Mouse (Mus musculus) bone marrow, adult 2 months (tissue): ENCODE results near the gene Phyhd1. TPM values are rescaled to one million over a fixed set of nuclear protein-coding genes. Genes with fewer than 3 reads are reported as not detected.

Experiments
- H3K27ac ChIP-seq: fragments of 200-500 bp; 2 replicates; pipeline ENCODE4 v1.5.1; 2012; ENCODE audit warnings: low read depth, mild to moderate bottlenecking, control low read depth, inconsistent platforms, low read length; ENCODE audit not compliant: control insufficient read depth, poor library complexity, insufficient read depth
- H3K4me1 ChIP-seq: fragments of 200-500 bp; 2 replicates; pipeline ENCODE4 v1.6.1; 2011; ENCODE audit warnings: low read length; ENCODE audit not compliant: control insufficient read depth, insufficient read depth
- H3K4me3 ChIP-seq: fragments of 200-500 bp; replicated peaks from 2 replicates; pipeline ENCODE3; 2011; ENCODE audit warnings: mild to moderate bottlenecking, low read depth, low read length, control low read depth; ENCODE audit not compliant: control insufficient read depth
- CTCF ChIP-seq: fragments of 200-500 bp; IDR thresholded peaks from 2 replicates; pipeline ENCODE4 v1.5.1; 2011; ENCODE audit warnings: low read length, control low read depth; ENCODE audit not compliant: control insufficient read depth, insufficient read depth
- POLR2A ChIP-seq: fragments of 200-500 bp; IDR thresholded peaks from 2 replicates; pipeline ENCODE4 v1.6.1; 2011; ENCODE audit warnings: low read depth, mild to moderate bottlenecking, control low read depth, low read length, borderline replicate concordance; ENCODE audit not compliant: control insufficient read depth
- whole genome bisulfite sequencing: fragments of 180-500 bp; shearing (Covaris S2); methylation state at CpG from one replicate; pipeline ENCODE4 v1.1.7; 2018; 5-methylcytosine and 5-hydroxymethylcytosine counted together
- polyA plus RNA-seq: library from polyadenylated mRNA; stranded (reverse); fragments of >200 nt; gene quantifications from 2 replicates; pipeline ENCODE4 v1.2.4, GENCODE M21; 2011; ENCODE audit warnings: low replicate concordance; ENCODE audit not compliant: missing spikeins, insufficient read depth, insufficient read length

The Phyhd1 gene
- polyA plus RNA-seq, 1 experiment, result 23.0 TPM

GRCm38 (mm10) chr2:30259131-30260064, 6.6 kb upstream of the Phyhd1 start:
- peaks cover 4% of the 10 kb centered on the region for H3K4me1 ChIP-seq
- 82% methylated on average over 15 of the region's 15 CpGs for WGBS
- no peak for TF ChIP-seq CTCF
- TF ChIP-seq POLR2A, result no peak
- H3K27ac ChIP-seq, result no peak overlapping the region
- H3K4me3 ChIP-seq, result no peak overlapping the region

- no peak overlapping the region for H3K4me3 ChIP-seq
- WGBS, result 83% methylated on average over 4 of the region's 4 CpGs
- H3K27ac ChIP-seq, result no peak overlapping the region
- peaks cover 4% of the 10 kb centered on the region for H3K4me1 ChIP-seq
- no peak for TF ChIP-seq POLR2A
- TF ChIP-seq CTCF, result no peak
Measured at GRCm38 (mm10) chr2:30261064-30261736, 4.8 kb upstream of the Phyhd1 start.

GRCm38 (mm10) chr2:30261921-30262839, 3.8 kb upstream of the Phyhd1 start:
- Histone ChIP-seq H3K27ac (no peak overlapping the region), H3K4me3 (no peak overlapping the region), H3K4me1 (peaks cover 4% of the 10 kb centered on the region)
- 92% methylated on average over 18 of the region's 18 CpGs for WGBS
- TF ChIP-seq CTCF (no peak), POLR2A (no peak)

- TF ChIP-seq POLR2A, result no peak
- no peak for TF ChIP-seq CTCF
- no peak overlapping the region for H3K27ac ChIP-seq
- H3K4me1 ChIP-seq, result peaks cover 4% of the 10 kb centered on the region
- 80% methylated on average over 4 of the region's 4 CpGs for WGBS
- H3K4me3 ChIP-seq, result no peak overlapping the region
Measured at GRCm38 (mm10) chr2:30262840-30263441, 3.1 kb upstream of the Phyhd1 start.

GRCm38 (mm10) chr2:30263811-30264210, 2.2 kb upstream of the Phyhd1 start:
- Histone ChIP-seq H3K4me1 (peaks cover 2% of the 10 kb centered on the region), H3K27ac (no peak overlapping the region), H3K4me3 (no peak overlapping the region)
- WGBS, result 85% methylated on average over 6 of the region's 6 CpGs
- TF ChIP-seq CTCF (no peak), POLR2A (no peak)

GRCm38 (mm10) chr2:30264671-30265519, 1.1 kb upstream of the Phyhd1 start:
- H3K4me1 ChIP-seq, result no peaks in the 10 kb centered on the region; the same call in 1 of the 2 replicates
- 88% methylated on average over 7 of the region's 7 CpGs for whole genome bisulfite sequencing
- TF ChIP-seq CTCF (no peak), POLR2A (no peak)
- no peak overlapping the region for H3K27ac ChIP-seq
- H3K4me3 ChIP-seq, result no peak overlapping the region

GRCm38 (mm10) chr2:30266392-30266941, 464 bp downstream of the Phyhd1 start:
- Histone ChIP-seq H3K4me1 (no peaks in the 10 kb centered on the region; the same call in 1 of the 2 replicates), H3K27ac (peak overlapping the region; percentile 19; the same call in 1 of the 2 replicates), H3K4me3 (no peak overlapping the region)
- TF ChIP-seq POLR2A, result no peak
- TF ChIP-seq CTCF, result no peak
- WGBS, result 44% methylated on average over 4 of the region's 4 CpGs
